Mouse (Mus musculus): Measurements from ENCODE around the gene Ubqln2.

Ubqln2 gene

DNA sequence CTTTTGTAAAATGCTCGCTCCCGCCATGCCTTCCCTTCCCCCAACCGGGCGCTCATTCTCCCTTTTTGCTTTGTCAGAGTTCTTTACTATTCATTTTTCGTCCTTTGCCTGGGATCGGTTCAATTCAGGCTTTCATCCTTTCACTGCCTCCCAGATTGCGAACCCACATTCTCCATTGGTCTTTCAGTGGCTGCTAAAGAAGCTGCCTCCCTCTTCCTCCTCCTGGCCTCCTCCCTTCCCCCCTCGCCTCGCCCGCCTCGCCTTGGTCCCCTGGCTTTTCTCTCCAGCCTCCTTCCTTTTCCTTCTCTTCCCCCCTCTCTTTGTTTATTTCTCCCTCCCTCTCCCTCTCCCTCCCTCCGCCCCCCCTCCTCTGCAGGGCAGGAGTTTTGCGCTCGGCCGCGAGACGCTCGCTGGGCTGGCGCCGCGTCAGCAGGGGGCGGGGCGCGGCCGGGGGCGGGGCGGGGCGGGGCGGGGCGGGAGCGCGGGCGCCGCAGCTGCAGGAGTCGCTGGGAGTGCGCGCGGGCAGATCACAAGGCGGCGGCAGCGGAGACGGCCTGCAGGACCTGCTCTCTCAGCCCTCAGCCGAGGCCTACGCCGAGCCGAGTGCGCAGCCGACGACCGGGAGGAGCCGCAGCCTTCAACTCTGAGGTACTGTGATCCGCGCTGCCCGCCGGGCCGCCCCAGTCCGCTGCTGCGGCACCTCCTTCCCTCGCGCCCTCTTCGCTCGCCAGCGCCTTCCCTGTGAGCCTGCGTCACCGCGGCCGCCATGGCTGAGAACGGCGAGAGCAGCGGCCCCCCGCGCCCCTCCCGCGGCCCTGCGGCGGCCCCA lies at the start of gene Ubqln2:
Gene Ubqln2 (plus strand): TSS at position 540 of the 829 bp plus-strand sequence.
- in situ Hi-C loops (cut with MboI, MseI) = no loop called here

DNA sequence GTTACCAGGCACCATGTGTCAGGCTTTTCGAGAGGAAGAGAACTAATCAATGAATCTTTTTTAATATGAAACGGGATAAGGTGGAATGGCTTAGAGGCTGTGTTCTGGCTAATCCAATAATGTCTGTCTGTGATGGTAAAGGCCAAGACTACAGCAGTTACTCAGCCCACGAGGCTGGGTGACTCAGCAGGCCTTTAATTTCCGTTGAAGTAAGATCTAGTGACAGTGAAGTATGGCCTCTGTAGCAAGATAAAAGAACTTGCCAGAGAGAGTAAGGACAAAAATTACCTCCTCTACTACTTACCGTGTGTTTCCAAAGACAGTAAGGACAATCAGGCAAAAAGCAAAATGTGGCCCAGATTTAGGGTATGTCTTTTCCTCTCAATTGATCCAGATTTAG lies 46.1 kb upstream of the Ubqln2 start:
- in situ Hi-C loops (cut with MboI, MseI) = no loop called here

DNA sequence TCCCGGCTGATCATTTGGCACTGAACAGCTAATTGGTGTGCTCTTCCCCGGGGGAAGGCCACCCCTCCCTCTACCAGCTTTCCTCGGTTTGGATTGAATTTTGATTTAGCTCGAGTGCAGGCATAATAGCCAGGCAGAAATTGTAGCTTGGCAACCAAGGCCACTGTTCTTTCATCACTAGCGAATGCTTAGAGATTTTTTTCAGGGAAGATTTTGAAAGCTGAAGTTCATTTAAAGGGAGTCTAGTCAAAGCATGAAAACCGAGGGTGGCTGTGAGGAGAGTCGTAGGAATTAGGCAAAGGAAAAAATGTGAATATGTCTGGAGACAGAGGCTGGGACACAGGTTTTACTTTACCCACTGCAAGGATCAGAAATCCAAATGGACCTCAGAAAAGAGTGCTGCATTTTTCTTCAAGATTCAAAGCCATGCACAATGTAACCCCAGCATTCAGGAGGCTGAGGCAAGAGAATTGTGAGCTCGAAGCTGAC lies 21.2 kb upstream of the Ubqln2 start:
- in situ Hi-C loops (cut with MboI, MseI) = no loop called here

DNA sequence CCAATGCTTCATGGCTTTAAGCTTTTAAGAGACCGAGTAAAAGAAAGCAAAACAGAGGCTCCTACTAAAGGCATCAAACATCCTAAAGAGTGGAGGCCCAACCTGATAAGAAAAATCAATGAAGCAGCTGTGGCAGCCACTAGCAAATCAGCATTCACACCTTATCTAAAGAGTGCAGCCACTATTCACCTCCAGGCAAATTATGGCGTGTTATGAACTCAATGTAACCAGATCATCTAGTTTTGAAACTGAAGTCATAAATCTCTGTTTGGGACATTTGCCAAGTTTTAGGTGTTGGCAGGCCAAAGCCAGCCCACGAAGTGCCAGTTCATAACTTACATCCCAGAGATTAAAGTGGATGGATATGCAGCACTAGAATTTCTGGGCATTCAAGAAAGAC lies 5.7 kb upstream of the Ubqln2 start:
- in situ Hi-C loops (cut with MboI, MseI) = no loop called here

DNA sequence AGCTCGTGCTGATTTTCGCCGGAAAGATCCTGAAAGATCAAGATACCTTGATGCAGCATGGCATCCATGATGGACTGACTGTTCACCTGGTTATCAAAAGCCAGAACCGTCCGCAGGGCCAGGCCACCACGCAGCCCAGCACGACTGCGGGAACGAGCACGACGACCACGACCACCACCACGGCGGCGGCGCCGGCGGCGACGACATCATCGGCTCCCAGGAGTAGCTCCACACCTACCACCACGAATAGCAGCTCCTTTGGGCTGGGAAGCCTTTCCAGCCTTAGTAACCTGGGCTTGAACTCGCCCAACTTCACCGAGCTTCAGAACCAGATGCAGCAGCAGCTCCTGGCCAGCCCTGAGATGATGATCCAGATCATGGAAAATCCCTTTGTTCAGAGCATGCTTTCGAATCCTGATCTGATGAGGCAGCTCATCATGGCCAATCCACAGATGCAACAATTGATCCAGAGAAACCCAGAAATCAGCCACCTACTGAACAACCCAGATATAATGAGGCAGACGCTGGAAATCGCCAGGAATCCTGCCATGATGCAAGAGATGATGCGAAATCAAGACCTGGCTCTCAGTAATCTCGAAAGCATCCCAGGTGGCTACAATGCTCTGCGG lies 752 bp downstream of the Ubqln2 start:
- in situ Hi-C loops (cut with MboI, MseI) = no loop called here

DNA sequence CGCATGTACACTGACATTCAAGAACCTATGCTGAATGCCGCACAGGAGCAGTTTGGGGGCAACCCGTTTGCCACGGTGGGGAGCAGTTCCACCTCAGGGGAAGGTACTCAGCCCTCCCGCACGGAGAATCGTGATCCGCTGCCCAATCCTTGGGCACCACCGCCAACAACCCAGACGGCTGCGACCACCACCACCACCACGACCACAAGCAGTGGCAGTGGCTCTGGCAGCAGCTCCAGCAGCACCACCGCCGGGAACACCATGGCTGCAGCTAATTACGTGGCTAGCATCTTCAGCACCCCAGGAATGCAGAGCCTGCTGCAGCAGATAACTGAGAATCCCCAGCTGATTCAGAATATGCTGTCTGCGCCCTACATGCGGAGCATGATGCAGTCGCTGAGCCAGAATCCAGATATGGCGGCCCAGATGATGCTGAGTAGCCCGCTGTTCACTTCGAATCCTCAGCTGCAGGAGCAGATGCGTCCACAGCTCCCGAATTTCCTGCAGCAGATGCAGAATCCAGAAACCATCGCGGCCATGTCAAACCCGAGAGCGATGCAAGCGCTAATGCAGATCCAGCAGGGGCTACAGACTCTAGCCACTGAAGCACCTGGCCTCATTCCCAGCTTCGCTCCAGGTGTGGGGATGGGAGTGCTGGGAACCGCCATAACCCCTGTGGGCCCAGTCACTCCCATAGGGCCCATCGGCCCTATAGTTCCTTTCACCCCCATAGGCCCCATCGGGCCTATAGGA lies 1.4 kb downstream of the Ubqln2 start:
- in situ Hi-C loops (cut with MboI, MseI) = no loop called here

DNA sequence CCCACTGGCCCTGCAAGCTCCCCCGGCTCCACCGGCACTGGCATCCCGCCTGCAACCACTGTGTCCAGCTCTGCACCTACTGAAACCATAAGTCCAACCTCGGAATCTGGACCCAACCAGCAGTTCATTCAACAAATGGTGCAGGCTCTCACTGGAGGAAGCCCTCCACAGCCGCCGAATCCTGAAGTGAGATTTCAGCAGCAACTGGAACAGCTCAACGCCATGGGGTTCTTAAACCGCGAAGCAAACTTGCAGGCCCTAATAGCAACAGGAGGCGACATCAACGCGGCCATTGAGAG lies 2.0 kb downstream of the Ubqln2 start:
- in situ Hi-C loops (cut with MboI, MseI) = no loop called here

DNA sequence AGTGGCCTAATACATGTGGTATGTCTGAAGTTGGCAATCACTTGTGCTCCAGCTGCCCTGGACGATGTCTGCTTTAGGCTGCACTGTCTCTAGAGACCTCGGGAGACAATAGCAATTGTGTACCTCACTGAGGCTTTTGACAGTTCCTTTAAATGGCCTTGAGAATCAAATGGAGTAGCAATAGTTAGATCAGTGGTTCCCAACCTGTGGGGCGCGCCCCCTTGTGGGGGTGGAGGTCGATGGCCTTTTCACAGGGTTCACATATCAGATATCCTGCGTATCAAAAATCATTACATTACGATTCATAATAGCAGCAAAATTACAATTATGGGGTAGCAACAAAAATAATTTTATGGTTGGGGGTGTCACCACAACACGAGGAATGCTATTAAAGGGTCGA lies 7.9 kb downstream of the Ubqln2 start:
- in situ Hi-C loops (cut with MboI, MseI) = loop anchor here (5.0 kb wide), 1 partner anchor 134 kb away; no protein-coding TSS in a partner anchor

DNA sequence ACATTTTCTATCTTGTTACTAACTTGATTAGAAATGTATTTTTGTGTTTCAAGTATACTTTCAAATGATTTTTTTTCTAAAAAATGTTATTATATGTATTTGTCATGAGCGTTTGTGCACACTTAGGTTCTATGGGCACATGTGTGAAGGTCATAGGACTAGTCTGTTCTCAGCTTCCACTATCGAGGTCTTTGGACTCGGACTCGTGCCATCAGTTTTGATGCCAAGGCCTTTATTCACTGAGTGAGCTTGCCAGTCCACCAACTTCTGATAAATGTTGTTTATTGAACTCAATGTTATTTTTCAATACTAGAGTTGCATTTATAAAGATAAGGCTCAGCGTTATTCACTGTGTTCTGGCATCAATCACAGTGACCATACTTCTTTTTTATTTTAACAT lies 17.5 kb downstream of the Ubqln2 start:
- in situ Hi-C loops (cut with MboI, MseI) = no loop called here

DNA sequence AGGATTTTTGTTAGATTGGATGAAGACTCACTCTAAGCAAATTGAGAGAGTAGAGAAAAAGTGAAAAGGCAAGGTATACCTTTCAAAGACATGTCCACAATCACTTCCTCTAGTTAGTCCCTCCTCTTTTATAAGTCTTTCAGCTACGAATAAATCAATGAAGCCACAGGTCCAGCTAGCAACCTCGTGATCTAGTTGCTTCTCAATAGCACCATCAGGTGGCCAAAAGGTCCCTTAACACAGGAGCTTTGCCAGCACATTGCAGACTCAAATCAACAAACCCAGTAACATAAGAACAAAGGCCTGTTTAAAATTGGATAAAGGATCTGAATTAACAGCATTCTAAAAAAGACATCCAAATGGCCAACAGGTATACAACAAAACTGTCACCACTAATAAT lies 30.4 kb downstream of the Ubqln2 start:
- in situ Hi-C loops (cut with MboI, MseI) = loop anchor here (25.0 kb wide), 1 partner anchor 841 kb away; no protein-coding TSS in a partner anchor

Data from regulatory T cell (primary cell).